Mouse (Mus musculus) urinary bladder, adult 18-20 months (tissue): ENCODE data around the gene Tns4.

Source experiments
- DNase-seq, 2 experiments: peaks; one replicate each; pipeline ENCODE4 v3.0.0; 2022; ENCODE audit warnings: low spot score in 2 of 2, mixed read lengths in 2 of 2

Gene Tns4

DNA sequence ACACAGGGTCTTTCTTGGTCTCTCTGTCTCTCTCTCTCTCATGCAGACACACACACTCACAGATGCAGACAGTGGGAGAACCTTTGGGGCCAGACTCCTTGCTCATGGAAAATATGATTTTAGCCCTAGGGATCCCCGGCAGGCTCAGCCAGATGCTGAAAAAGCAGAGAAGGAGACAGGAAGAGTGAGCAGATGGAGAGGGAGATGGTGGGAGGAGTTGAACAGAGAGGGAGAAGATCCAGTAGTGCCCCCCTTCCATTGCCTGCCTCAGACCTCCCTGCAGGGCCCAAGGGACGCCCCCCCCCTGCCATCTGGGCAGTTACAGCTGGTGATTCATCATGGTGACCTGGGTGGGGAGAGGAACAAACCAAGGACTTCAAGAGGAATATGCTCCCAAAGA lies 41.5 kb downstream of the Tns4 start:
- no peak for DNase-seq

DNA sequence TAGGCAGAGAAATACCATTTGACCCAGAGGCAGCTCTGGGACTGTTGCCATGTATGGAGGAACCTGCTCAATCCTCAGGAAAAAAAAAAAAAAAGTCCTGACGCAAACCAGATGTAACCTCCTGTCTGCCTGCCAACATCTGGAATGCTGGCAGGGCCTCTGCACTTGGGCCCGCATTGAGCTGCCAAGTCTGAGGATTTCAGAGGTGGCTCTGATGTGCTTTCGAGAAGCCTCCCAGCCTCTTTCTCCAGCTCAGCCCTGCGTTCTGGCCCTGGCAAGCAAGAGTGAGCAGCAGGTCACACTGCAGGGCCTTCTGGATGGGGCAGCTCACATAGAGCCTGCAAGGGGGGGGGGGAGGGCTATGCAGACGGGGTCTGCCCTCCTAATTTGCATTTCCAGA lies 42.0 kb downstream of the Tns4 start:
- DNase-seq: peak in 1 of 2 experiments; percentile 66

- no peak for DNase-seq
Observed at GRCm38 (mm10) chr11:99045159-99045889, 43.8 kb downstream of the Tns4 start.

DNA sequence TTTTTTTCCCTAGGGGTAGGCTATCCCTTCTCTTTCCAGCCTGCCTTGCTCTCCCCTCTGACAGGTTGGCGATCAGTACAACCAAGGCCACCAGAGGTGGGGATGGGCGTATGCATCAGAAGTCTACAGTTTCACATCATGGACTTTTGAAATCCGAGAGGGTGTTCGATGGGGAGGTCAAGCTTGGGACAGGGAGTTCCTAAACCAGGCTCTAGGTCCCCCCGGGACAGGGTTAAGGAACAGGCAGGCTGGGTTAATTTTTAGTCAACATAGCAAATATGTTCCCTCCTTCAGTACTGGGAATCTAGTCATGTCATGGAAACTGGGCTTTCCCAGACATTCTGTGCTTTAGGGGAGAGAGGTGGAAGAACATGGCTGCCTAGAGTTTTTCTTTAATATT lies 44.8 kb downstream of the Tns4 start:
- no peak for DNase-seq

GRCm38 (mm10) chr11:99043632-99044031 lies 45.5 kb downstream of the Tns4 start:
- DNase-seq: no peak

GRCm38 (mm10) chr11:99042834-99043431 lies 46.2 kb downstream of the Tns4 start:
- DNase-seq: no peak

GRCm38 (mm10) chr11:99041841-99042780 lies 47.0 kb downstream of the Tns4 start:
- no peak for DNase-seq

DNA sequence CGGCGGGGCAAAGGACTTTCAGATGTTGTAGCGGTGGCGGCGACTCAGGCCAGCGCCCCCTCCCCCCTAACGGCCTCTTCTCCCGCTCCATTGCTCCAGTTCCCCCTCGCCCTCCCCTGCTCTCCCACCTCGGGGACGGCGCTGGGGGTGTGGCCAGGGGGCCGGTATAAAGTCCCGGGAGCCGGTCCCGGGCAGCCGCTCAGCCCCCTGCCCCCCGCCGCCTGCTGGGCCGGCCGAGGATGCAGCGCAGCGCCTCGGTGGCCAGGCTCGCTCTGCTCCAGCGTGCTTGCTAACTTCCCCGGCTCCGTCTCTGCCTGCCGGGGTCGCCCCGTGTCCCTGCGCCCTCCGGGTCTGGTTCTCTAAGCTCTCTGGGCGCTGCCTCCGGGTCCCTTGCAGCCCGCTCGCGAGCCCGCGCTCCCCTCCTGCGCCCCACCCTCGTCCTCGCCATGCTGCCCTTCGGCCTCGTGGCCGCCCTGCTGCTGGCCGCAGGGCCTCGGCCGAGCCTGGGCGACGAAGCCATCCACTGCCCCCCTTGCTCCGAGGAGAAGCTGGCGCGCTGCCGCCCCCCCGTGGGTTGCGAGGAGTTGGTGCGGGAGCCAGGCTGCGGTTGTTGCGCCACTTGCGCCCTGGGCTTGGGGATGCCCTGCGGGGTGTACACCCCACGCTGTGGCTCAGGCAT lies 47.9 kb downstream of the Tns4 start, which contains the start of gene Igfbp4:
Gene Igfbp4, plus strand, starts transcription at position 194 of the 679 bp plus-strand sequence.
- no peak for DNase-seq

GRCm38 (mm10) chr11:99040346-99040974 lies 48.6 kb downstream of the Tns4 start:
- DNase-seq: no peak

- peak; percentile 72 to 74 for DNase-seq
Observed at GRCm38 (mm10) chr11:99039782-99040181, 49.3 kb downstream of the Tns4 start.

DNA sequence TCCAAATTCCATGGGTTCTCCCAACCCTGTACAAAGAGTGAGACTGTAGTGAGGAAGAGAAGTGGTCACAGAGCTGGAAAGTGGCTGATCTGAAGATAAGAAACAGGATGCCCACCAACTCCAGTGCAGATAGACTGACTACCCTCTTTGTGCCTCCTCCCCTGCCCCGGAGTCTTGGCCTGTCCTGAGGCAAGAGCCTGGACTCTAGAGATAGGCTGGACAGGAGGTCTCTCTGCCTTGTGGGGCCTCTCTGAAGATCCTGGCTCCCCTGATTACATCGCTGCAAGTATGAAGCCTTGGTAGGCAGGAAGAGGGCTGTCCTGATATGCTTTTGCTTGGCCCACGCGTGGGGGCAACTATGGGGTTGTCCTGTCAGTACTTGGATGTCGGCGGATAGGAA lies 52.9 kb downstream of the Tns4 start:
- DNase-seq: no peak

DNA sequence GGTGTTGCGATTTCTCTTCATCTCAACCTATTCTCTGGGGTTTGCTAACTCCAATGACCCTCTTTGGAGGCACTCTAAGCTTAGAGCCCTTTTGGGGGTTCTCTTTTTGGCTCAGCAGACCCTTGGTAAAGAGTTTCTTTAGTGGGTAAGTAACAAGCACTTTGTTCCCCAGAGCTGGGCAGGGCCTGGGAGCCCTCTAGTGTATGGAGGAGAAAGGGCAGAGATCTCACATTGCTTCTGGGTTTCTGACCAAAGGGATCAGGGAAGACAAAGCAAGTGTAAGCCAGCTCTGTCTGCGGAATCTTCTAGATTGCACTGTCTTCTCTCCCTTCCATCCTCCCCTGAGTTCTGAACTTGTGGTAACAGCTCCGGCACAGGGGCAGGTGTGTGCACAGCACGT lies 53.8 kb downstream of the Tns4 start:
- DNase-seq: no peak

DNA sequence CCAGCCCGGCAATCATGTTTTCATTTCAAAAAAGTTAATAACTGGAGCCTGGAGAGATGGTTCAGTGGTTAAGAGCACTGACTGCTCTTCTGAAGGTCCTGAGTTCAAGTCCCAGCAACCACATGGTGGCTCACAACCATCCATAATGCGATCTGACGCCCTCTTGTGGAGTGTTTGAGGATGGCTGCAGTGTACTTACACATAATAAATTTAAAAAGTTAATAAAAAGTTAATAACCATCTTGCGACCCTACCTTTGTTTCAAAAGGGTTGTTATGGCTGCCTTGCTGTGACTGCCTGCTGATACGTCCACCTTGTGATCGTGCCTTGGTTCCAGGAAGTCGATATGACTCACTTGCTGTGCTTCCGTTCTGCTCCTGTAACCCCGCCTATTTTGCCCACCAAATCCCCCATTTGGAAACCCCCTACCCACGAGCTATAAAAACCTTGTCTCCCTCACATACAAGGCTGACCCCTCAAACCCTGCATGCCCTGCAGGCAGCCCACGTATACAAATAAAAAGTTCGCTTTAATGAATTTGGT lies 62.1 kb downstream of the Tns4 start:
- DNase-seq: no peak

- DNase-seq: no peak
Observed at GRCm38 (mm10) chr11:99025878-99026277, 63.2 kb downstream of the Tns4 start.

- no peak for DNase-seq
Observed at GRCm38 (mm10) chr11:99024468-99025134, 64.5 kb downstream of the Tns4 start.

DNA sequence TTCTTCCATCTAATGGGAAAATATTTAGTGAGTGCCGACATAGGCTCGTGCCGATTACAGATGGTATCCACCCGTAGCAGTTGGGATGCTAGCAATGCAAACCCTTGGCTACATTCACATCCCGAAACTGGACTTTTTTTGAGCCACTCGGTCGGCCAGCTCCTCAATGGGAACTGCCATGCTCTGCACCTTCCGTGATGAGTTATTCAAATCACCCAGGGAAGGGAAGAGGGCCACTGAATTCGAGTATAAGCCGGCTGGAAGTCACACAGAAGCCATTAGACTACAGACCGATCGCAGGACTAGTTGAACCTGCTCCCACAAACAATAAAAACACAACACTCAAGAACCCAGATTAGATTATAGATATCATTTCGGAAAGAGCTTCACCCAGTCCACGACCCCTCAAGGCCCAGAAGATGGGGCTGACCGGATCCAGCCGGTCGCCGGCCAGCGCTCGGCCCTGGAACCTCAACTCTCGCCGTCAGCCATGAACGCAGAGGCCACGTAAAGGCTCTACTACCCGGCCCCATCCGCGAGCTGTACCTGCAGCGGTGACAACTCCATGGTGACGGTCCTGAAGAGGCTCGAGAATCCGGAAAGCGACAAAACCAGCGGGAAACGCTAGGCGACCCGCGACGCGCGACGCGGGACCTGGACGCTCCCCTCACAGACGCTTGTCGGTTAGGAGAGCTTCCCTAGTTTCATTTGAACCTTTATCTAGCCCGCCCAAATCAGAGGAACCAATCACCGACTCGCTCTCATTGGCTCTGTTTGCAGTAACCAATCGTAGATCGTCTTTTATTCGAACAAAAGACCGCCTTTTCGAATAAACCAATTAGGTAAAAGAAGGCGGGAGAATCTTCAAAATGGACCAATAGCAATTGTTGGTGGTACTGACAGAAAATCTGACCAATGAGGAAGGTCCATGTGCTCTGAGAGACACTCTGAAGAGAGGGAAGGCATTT lies 65.3 kb downstream of the Tns4 start, which contains the start of gene Top2a:
Gene Top2a, minus strand, starts transcription at position 690 of the 968 bp plus-strand sequence.
- peak; percentile 88 to 89 for DNase-seq

- DNase-seq: no peak
Observed at GRCm38 (mm10) chr11:99023094-99023493, 66.0 kb downstream of the Tns4 start.

DNA sequence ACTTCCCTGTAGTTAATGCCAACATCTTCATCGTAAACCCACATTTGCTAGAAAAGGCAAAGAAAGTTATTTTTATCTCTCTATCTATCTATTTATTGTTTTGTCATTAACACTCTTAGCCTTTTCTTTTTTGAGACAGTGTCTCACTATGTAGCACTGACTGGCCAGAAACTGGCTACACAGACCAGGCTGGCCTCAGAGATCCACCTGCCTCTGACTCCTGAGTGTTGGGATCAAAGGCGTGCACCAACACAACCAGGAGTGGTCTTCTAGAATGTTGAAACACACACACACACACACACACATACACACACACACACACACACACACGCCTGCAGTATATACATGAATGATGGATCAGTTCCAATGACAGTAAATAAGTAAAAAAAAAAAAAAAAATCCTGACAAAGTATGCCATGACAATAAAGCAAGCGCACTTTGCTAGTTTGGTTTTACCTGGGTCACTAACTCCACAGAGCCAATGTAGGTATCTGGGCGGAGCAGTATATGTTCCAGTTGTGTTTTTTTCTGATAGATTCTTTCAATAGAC lies 66.6 kb downstream of the Tns4 start:
- no peak for DNase-seq

GRCm38 (mm10) chr11:99019844-99020243 lies 69.3 kb downstream of the Tns4 start:
- DNase-seq: no peak
